Mouse (Mus musculus) hindbrain, embryonic 15.5 days (tissue): ENCODE measurements at regions not wholly inside any gene's neighbourhood (a gene's known extent, or its start where the extent isn't known, plus 50 kb on each side); places are given as distances from the start of the nearest gene placed in this dataset.
"Not testable (repeated sequence)": the region's sequence is repeated elsewhere in the genome, so short reads cannot be mapped to it uniquely, and the experiment has no call there.

ENCODE experiments used
- ATAC-seq: fragments of 200-750 bp; cut with Nextera tagmentation; 2 replicates; pipeline ENCODE4 v1.8.0; 2017; ENCODE audit warnings: low read depth, moderate number of reproducible peaks, moderate TSS enrichment; ENCODE audit not compliant: low FRiP score
- H3K27ac ChIP-seq: fragments of 300-500 bp; sonication (generic); replicated peaks from 2 replicates; pipeline ENCODE4 v1.5.1; 2015; ENCODE audit warnings: mild to moderate bottlenecking, inconsistent platforms
- H3K27me3 ChIP-seq: fragments of 300-500 bp; sonication (generic); 2 replicates; pipeline ENCODE4 v1.6.1; 2015; ENCODE audit warnings: control low read depth, inconsistent platforms
- H3K36me3 ChIP-seq: fragments of 300-500 bp; sonication (generic); 2 replicates; pipeline ENCODE4 v1.6.1; 2015; ENCODE audit warnings: control low read depth, inconsistent platforms
- H3K4me1 ChIP-seq: fragments of 300-500 bp; sonication (generic); replicated peaks from 2 replicates; pipeline ENCODE4 v1.6.1; 2015; ENCODE audit warnings: control low read depth, inconsistent platforms
- H3K4me2 ChIP-seq: fragments of 300-500 bp; sonication (generic); 2 replicates; pipeline ENCODE4 v1.6.1; 2015; ENCODE audit warnings: moderate library complexity, mild to moderate bottlenecking, inconsistent platforms
- H3K4me3 ChIP-seq: fragments of 300-500 bp; sonication (generic); 2 replicates; pipeline ENCODE4 v1.5.1; 2015; ENCODE audit warnings: mild to moderate bottlenecking, inconsistent platforms
- H3K9ac ChIP-seq: fragments of 300-500 bp; sonication (generic); 2 replicates; pipeline ENCODE4 v1.6.1; 2015; ENCODE audit warnings: inconsistent platforms
- H3K9me3 ChIP-seq: fragments of 300-500 bp; sonication (generic); 2 replicates; pipeline ENCODE4 v1.6.1; 2016; ENCODE audit warnings: control low read depth, inconsistent platforms
- WGBS: fragments of 180-500 bp; shearing (Covaris S2); methylation state at CpG from one replicate; pipeline ENCODE4 v1.1.7; 2015; 5-methylcytosine and 5-hydroxymethylcytosine counted together

DNA sequence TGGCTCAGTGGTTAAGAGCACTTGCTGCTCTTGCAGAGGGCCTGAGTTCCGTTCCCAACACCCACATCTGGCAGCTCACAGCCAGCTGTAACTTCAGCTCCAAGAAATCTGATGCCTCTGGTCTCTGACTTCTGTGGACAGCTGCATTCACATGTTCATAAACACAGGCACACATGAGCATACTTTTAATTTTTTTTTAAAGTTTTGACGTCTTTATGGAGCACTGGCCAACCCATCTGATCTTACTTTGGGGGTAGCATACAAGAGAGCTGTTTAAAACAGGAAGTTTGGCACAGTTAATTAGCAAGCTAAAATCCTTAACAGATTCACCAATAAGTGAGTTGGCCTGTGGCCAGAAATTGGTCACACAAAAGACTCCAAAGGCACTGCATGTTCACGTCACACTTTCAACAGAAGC, 81.2 kb upstream of the Atl2 start:
- Histone ChIP-seq H3K9me3 (no peaks in the 10 kb centered on the region), H3K36me3 (no peaks in the 10 kb centered on the region), H3K4me3 (no peak overlapping the region), H3K27ac (no peak overlapping the region), H3K9ac (no peak overlapping the region), H3K27me3 (no peaks in the 10 kb centered on the region), H3K4me1 (peaks cover 16% of the 10 kb centered on the region), H3K4me2 (no peak overlapping the region)
- WGBS = 68% methylated on average over 3 of the region's 3 CpGs
- no peak for ATAC-seq

DNA sequence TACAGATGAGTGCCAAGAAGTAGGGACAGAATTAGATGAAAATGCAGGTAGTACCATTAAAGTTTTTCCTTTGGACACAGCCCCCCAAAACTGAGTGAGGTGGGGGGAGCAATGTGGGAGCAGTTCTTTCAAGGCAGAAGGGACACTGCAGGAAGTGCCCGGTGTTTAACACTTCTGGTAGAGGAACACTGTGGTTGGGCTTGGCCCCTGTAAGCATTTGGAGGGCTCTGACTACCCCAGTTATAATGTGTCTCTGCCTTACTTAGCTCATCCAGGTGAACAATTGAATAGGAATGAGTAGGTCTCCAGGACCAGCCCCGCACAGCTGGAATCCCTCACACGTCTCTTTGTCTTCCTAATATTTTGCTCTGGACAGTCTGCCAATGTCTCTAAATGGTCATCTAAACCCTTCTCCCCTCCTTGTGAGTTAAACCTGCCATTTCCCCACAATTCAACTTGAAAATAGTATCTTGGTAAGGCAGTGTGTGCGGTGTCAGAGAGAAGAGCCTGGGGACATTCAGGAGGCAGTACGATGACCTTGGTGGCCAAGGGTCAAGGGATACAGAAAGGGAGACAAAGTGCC, 80.7 kb upstream of the Atl2 start:
- peak overlapping the region; percentile 60 for H3K4me2 ChIP-seq
- peaks cover 16% of the 10 kb centered on the region for H3K4me1 ChIP-seq
- peak overlapping the region; percentile 31 for H3K4me3 ChIP-seq
- ATAC-seq = peak; percentile 16; the same call in 1 of the 2 replicates
- H3K9me3 ChIP-seq = no peaks in the 10 kb centered on the region
- no peaks in the 10 kb centered on the region for H3K36me3 ChIP-seq
- no peak overlapping the region for H3K9ac ChIP-seq
- no peaks in the 10 kb centered on the region for H3K27me3 ChIP-seq
- WGBS = 83% methylated on average over 5 of the region's 5 CpGs
- peak overlapping the region; percentile 57 for H3K27ac ChIP-seq

DNA sequence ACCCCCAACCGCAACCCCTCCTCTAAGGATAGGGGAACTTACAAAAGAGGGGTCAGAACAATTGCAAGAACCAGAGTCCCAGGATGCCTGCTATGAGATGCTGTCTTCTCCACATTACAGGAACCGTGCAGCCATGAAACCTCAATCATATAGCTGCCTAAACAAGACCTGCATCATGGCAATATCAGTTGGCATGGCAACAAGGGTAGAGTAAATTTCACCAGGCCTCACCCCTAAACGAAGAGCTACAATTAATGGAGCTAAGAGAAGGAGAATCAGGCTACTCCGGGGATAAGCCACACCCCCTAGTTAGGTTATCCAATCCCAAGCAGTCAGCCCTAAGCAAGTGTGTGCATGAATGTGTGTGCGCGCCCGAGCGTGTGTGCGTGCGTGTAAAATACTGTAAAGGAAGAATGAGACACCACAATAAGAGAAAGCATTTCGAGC, 80.1 kb upstream of the Atl2 start:
- no peak overlapping the region for H3K9ac ChIP-seq
- no peaks in the 10 kb centered on the region for H3K9me3 ChIP-seq
- 25% methylated on average over 11 of the region's 11 CpGs for WGBS
- H3K4me1 ChIP-seq = peaks cover 16% of the 10 kb centered on the region
- no peaks in the 10 kb centered on the region for H3K36me3 ChIP-seq
- H3K4me3 ChIP-seq = peak overlapping the region; percentile 31
- H3K27ac ChIP-seq = peak overlapping the region; percentile 57
- peak; percentile 84 for ATAC-seq
- H3K4me2 ChIP-seq = peak overlapping the region; percentile 60
- no peaks in the 10 kb centered on the region for H3K27me3 ChIP-seq

DNA sequence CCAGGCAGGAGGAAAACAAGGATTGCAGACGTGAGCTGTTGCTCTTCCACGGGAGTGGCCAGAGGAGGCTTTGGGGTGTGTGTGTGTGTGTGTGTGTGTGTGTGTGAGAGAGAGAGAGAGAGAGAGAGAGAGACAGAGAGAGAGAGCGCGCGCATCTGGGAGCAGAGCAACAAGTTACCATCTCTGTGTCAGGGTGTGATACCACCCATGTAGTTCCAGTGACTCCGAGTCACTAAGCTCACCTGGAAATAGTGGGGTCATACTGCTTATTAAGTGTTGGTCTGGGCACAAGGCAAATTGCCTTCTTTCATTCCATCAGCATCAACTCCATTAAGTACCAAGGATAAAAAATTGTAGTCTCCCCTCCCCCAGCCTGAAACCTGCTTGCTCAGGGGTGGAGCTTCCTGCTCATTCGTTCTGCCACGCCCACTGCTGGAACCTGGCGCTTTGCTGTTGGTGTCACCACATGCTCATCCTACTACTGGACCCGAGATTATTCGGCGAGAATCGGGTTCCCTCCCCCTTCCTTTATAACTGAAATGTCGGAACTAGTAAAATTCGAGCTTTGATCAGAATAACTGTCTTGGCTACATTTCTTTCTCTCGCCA, 79.3 kb upstream of the Atl2 start:
- H3K27me3 ChIP-seq, H3K9me3 ChIP-seq, H3K9ac ChIP-seq, H3K36me3 ChIP-seq: not testable (repeated sequence)
- peak overlapping the region; percentile 60 for H3K4me2 ChIP-seq
- H3K4me3 ChIP-seq = peak overlapping the region; percentile 31
- H3K4me1 ChIP-seq = peaks cover 16% of the 10 kb centered on the region
- peak overlapping the region; percentile 57; the same call in 1 of the 2 replicates for H3K27ac ChIP-seq
- ATAC-seq = peak; percentile 53; the same call in 1 of the 2 replicates
- WGBS = 22% methylated on average over 16 of the region's 16 CpGs

DNA sequence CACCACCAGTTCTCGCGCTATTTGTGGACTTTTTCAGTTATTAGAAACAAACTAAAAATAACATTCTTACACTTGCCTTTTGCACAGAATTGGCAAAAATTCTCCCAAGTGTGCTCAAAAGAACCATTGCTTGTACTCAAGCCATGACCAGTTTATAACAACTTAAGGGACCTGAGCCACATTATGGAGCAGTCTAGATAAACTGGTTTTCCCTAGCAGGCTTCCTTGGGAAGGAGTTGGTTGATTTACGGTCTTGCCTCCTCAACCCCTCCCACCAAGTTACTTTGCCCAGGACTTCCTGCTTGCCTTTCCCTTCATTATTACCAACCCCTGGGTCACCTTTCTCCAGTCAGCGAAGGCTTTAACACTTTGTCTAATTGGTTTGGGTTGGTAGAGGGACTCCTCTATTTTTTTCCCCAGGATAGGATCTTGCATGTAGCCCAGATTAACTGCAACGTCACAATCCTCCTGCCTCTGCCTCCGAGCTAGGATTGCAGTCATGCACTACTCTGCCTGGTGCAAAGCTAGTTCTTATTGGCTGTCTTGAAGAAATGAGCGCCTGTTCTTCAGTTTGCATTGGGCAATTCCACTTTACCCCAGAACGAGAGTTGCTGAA, 75.9 kb upstream of the Atl2 start:
- no peaks in the 10 kb centered on the region for H3K27me3 ChIP-seq
- WGBS = 85% methylated on average over 8 of the region's 8 CpGs
- H3K36me3 ChIP-seq = no peaks in the 10 kb centered on the region
- no peak overlapping the region for H3K27ac ChIP-seq
- no peak overlapping the region for H3K4me2 ChIP-seq
- no peak overlapping the region for H3K4me3 ChIP-seq
- H3K4me1 ChIP-seq = peaks cover 16% of the 10 kb centered on the region
- no peak overlapping the region for H3K9ac ChIP-seq
- ATAC-seq = no peak
- no peaks in the 10 kb centered on the region for H3K9me3 ChIP-seq

DNA sequence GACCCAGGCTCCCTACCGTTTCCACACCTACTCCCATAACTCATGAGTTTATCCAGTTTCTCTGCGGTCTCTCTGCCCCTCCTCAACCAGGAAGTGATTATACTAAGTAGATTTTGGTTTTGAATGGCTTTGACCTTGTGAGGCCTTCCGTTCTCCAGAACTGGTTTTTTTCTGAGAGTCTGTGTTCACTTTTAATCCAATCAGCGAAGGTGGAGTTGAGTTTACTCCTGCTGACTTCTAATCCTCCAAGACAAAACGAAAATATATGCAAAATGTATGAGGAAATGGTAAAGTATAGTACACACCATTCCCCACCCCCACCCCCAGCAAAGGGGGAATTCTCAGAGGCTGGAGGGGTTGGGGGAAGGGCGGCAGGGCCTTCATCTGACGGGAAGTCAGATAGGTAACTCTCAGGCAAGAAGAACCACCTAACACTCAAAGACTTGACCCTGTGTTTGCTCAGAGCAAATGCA, 73.6 kb upstream of the Atl2 start:
- no peak overlapping the region for H3K27ac ChIP-seq
- 45% methylated on average over 7 of the region's 7 CpGs for WGBS
- H3K36me3 ChIP-seq = no peaks in the 10 kb centered on the region
- no peak overlapping the region for H3K9ac ChIP-seq
- no peaks in the 10 kb centered on the region for H3K27me3 ChIP-seq
- no peaks in the 10 kb centered on the region for H3K4me1 ChIP-seq
- no peaks in the 10 kb centered on the region for H3K9me3 ChIP-seq
- H3K4me2 ChIP-seq = no peak overlapping the region
- H3K4me3 ChIP-seq = no peak overlapping the region
- no peak for ATAC-seq

DNA sequence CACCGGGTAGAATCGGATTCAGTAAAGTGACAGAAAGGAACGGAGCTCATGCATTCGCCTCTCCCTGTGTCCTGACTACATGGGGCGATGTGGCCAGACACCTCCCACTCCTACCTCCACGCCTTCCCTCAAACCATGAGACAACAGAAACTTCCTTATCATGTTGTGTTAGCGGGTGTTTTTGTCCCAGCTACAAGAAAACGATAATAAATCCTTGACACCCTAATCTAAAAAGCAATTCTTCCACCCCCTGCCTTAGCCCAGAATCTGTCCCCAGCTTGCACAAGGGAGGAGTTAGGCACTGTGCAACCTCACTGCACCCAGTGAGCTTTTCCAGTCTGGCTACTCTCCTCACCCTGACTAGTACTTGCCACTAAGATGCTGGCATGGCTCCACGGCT, 72.9 kb upstream of the Atl2 start:
- no peaks in the 10 kb centered on the region for H3K9me3 ChIP-seq
- H3K27ac ChIP-seq = no peak overlapping the region
- no peaks in the 10 kb centered on the region for H3K27me3 ChIP-seq
- no peaks in the 10 kb centered on the region for H3K4me1 ChIP-seq
- no peaks in the 10 kb centered on the region for H3K36me3 ChIP-seq
- H3K4me3 ChIP-seq = no peak overlapping the region
- H3K9ac ChIP-seq = no peak overlapping the region
- no peak for ATAC-seq
- 77% methylated on average over 9 of the region's 9 CpGs for WGBS
- no peak overlapping the region for H3K4me2 ChIP-seq

DNA sequence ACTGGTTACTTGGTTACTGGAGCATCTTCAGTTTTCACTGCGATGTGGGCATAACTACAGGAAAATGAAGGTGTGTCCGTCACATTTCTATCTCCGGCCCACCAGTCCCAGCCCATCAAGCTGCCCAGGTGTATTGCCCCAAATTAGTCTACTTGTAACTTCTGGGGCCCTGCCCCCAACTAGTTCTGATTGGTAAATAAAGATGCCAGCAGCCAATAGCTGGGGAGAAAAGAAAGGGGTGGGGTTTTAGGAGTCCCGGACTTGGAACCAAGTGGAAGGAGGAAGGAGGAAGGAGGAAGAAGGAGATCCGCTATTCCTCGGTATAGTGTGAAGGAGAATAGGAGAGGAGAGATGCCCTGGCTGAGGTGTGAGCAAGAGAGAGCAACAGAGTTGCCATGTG, 71.1 kb upstream of the Atl2 start:
- Histone ChIP-seq H3K9me3 (no peaks in the 10 kb centered on the region), H3K4me3 (no peak overlapping the region), H3K27ac (no peak overlapping the region), H3K36me3 (no peaks in the 10 kb centered on the region), H3K27me3 (no peaks in the 10 kb centered on the region), H3K4me1 (no peaks in the 10 kb centered on the region), H3K9ac (no peak overlapping the region), H3K4me2 (no peak overlapping the region)
- 55% methylated on average over 6 of the region's 6 CpGs for WGBS
- no peak for ATAC-seq

DNA sequence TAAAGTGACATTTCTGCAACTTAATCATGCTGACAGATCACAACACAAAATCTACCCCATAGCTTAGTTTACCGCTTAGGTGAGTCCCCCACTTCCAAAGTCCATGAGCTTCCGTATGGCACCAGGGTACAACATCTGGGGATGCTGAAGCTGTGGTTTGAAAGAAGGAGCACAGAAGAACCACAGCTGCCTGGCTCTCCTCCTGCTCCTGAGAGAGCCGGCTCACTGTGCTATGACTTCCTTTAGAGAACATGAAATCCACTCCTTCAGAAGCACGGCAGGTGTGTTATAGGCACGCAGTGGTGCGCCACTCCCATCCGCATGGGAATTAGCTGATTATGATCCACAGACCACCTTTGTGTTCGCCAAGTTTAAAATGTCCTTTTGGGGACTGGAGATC, 69.7 kb upstream of the Atl2 start:
- Histone ChIP-seq H3K27ac (no peak overlapping the region), H3K36me3 (no peaks in the 10 kb centered on the region), H3K9me3 (no peaks in the 10 kb centered on the region), H3K4me1 (no peaks in the 10 kb centered on the region), H3K9ac (no peak overlapping the region), H3K4me3 (no peak overlapping the region), H3K27me3 (no peaks in the 10 kb centered on the region), H3K4me2 (no peak overlapping the region)
- ATAC-seq = no peak
- 91% methylated on average over 8 of the region's 8 CpGs for WGBS

DNA sequence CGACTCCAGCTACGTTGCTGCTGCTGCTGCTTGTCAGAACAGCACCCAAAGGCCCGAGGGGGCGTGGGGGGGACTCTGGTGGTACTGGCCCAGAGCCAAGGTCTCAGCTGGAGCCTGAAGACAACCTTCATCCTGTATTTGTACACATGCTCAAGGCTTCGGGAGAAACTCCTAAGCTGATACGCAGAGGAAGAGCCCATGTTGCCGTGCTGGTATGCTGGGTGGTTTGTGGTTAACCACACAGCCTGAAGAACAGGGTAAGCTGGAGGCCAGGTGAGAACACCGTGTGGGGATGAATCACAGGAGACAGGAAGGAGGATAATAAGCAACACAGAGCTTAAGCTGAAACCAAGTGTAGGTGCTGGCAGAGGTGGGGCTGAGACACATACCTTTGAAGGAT, 68.9 kb upstream of the Atl2 start:
- Histone ChIP-seq H3K4me1 (no peaks in the 10 kb centered on the region), H3K36me3 (no peaks in the 10 kb centered on the region), H3K27ac (no peak overlapping the region), H3K4me2 (no peak overlapping the region), H3K4me3 (no peak overlapping the region), H3K9me3 (no peaks in the 10 kb centered on the region), H3K9ac (no peak overlapping the region), H3K27me3 (no peaks in the 10 kb centered on the region)
- ATAC-seq = no peak
- 75% methylated on average over 8 of the region's 8 CpGs for whole genome bisulfite sequencing

DNA sequence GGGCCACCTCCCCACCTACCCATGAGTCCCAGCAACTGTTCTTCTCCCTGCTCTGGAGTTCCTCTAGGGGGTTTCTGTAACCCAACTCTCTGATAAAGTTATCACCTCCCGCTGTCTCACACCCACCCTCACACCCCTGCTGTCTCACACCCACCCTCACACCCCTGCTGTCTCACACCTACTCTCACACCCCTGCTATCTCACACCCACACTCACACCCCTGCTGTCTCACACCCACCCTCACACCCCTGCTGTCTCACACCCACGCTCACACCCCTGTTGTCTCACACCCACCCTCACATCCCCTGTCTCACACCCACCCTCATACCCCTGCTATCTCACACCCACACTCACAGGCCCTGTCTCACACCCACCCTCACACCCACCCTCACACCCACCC, 67.4 kb upstream of the Atl2 start:
- Histone ChIP-seq H3K4me3 (no peak overlapping the region), H3K9me3 (no peaks in the 10 kb centered on the region), H3K36me3 (no peaks in the 10 kb centered on the region), H3K9ac (no peak overlapping the region), H3K4me1 (no peaks in the 10 kb centered on the region), H3K27ac (no peak overlapping the region), H3K27me3 (no peaks in the 10 kb centered on the region), H3K4me2 (no peak overlapping the region)
- WGBS = 94% methylated on average over 2 of the region's 2 CpGs
- no peak for ATAC-seq

DNA sequence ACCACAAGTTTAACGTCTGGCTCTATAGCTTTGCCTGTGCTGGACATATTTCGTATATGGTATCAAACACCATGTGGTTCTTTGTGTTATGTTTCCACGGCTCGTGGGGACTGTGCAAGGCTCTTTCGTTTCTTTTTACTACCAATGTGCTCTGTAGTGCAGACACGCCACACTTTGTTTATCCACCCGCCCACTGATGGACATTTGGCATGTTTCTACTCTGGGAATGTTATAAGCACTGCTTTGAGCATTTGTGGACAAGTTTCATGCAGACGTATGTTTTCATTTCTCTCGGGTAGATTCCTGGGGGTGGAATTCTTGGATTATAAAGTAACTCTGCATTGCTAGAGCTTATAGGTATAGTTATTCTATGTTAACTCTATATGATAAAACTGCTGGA, 65.5 kb upstream of the Atl2 start:
- Histone ChIP-seq H3K9me3 (no peaks in the 10 kb centered on the region), H3K36me3 (no peaks in the 10 kb centered on the region), H3K4me1 (no peaks in the 10 kb centered on the region), H3K9ac (no peak overlapping the region), H3K27ac (no peak overlapping the region), H3K4me2 (no peak overlapping the region), H3K27me3 (no peaks in the 10 kb centered on the region), H3K4me3 (no peak overlapping the region)
- ATAC-seq = no peak
- WGBS = 76% methylated on average over 9 of the region's 9 CpGs
